Mouse (Mus musculus) forebrain, embryonic 11.5 days (tissue): Measurements from ENCODE around the gene H2-Ab1. TPM values are rescaled to one million over a fixed set of nuclear protein-coding genes. Genes with fewer than 3 reads are reported as not detected.

Experiments
- polyA plus RNA-seq: library from polyadenylated mRNA; unstranded; fragments of >200 nt; fragmentation: Nextera tagmentation; extraction: Ambion mirVana; gene quantifications from 2 replicates; pipeline ENCODE4 v1.2.1, GENCODE M21; 2014

H2-Ab1 gene
- polyA plus RNA-seq, 1 experiment from 2014 or later, result 3.0 TPM

Other genes with a start within 250 kb of the H2-Ab1 start
- gene Ring1, start 233.0 kb upstream of the H2-Ab1 start, polyA plus RNA-seq, result 7.5 and 8.3 TPM in 2 replicates
- 81.7 and 101 TPM in 2 replicates for gene H2-Ke6, start 229.6 kb upstream of the H2-Ab1 start, polyA plus RNA-seq
- gene Slc39a7, start 226.0 kb upstream of the H2-Ab1 start, polyA plus RNA-seq, result 99.6 and 104 TPM in 2 replicates
- 32.8 and 40.3 TPM in 2 replicates for gene Rxrb, start 225.9 kb upstream of the H2-Ab1 start, polyA plus RNA-seq
- gene Col11a2, start 218.3 kb upstream of the H2-Ab1 start, polyA plus RNA-seq, result 1.3 and 1.7 TPM in 2 replicates
- 0.17 and 0.25 TPM in 2 replicates for gene H2-Oa, start 165.3 kb upstream of the H2-Ab1 start, polyA plus RNA-seq
- 7.2 and 8.2 TPM in 2 replicates for gene H2-DMa, start 138.1 kb upstream of the H2-Ab1 start, polyA plus RNA-seq
- gene Brd2, start 135.1 kb upstream of the H2-Ab1 start, polyA plus RNA-seq, result 152 and 163 TPM in 2 replicates
- 0.15 TPM in 1 of 2 replicates, not detected in the other for gene H2-DMb2, start 114.4 kb upstream of the H2-Ab1 start, polyA plus RNA-seq
- gene H2-DMb1, start 104.6 kb upstream of the H2-Ab1 start, polyA plus RNA-seq, result 0.15 and 0.87 TPM in 2 replicates
- gene Tap1, start 70.1 kb upstream of the H2-Ab1 start, polyA plus RNA-seq, result 1.6 and 1.7 TPM in 2 replicates
- gene Psmb9, start 69.9 kb upstream of the H2-Ab1 start, polyA plus RNA-seq, result 0.99 and 1.6 TPM in 2 replicates
- gene Psmb8, start 60.0 kb upstream of the H2-Ab1 start, polyA plus RNA-seq, result 1.5 and 1.6 TPM in 2 replicates
- gene Tap2, start 54.2 kb upstream of the H2-Ab1 start, polyA plus RNA-seq, result 0.11 and 0.41 TPM in 2 replicates
- gene H2-Ob, start 18.8 kb upstream of the H2-Ab1 start, polyA plus RNA-seq, result not detected in 2 replicates
- gene H2-Aa, start 30.1 kb downstream of the H2-Ab1 start, polyA plus RNA-seq, result not detected in 2 replicates
- 0.92 and 0.99 TPM in 2 replicates for gene H2-Eb1, start 48.2 kb downstream of the H2-Ab1 start, polyA plus RNA-seq
- not detected in 2 replicates for gene H2-Eb2, start 68.0 kb downstream of the H2-Ab1 start, polyA plus RNA-seq
- not detected in 2 replicates for gene Btnl2, start 97.1 kb downstream of the H2-Ab1 start, polyA plus RNA-seq
- not detected in 2 replicates for gene Btnl1, start 119.4 kb downstream of the H2-Ab1 start, polyA plus RNA-seq
- 1.5 and 2.1 TPM in 2 replicates for gene BC051142, start 141.1 kb downstream of the H2-Ab1 start, polyA plus RNA-seq
- gene Btnl4, start 219.6 kb downstream of the H2-Ab1 start, polyA plus RNA-seq, result not detected in 2 replicates